Mouse (Mus musculus) left cerebral cortex, adult 11 months (tissue): ENCODE data around the gene Tns2.

Experiments
- DNase-seq: peaks from one replicate; pipeline ENCODE4 v3.0.0; 2022; ENCODE audit warnings: low spot score

Tns2 gene

DNA sequence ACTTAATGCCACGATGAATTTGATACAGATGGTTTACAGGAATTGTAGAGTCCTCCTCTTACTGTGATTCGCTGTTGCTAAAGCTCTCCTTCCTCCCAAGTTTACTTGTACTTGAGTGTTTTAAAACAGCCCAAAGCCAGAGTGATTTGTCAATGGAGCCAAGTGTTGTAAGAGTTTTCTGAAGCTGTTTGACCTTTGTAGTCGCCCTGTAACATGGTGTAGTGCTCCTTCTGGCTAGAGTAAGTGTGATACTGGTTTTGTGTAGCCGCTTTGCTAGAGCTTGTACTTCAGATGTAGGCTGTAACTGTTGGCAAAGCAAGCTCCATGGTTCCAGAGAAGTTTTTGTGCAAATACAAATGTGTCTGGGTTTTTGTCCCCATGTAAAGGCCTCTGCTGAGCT, 8.0 kb upstream of the Tns2 start:
- no peak for DNase-seq

DNA sequence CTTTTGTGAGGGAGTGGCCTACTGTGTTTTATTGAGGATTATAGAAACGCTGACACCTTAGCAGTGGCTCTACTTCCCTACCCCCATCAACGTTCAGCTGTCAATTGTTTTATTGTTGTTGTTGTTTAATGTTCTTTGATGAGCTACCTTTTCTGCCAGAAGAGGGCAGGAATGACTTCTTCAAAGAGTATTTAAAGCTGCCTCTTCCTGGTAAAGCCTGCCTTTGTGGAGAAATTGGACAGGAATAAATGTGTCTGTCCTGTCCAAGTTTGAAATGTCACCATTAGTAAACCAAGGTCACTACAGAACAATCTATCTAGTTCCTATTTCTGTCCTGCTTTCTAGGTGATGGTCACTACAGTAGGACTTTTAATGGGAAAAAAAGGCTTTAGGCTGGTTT, 6.1 kb upstream of the Tns2 start:
- DNase-seq: no peak

DNA sequence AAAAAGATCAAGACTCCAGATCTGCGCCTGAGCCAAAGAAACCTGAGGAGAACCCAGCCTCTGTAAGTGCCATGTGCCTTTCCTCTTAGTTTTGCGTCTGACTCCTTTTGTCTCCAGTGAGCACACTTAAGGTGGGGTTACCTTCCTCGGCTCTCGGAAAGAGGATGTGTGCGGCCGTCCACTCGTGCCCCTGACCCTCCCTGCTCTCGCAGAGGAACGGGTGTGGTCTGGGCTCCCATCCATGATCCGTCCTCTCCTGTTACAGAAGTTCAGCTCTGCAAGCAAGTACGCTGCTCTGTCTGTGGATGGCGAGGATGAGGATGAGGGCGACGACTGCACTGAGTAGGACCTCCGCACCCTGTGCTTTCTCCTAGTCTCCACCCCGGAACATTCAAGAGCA, 5.2 kb upstream of the Tns2 start:
- DNase-seq: no peak

DNA sequence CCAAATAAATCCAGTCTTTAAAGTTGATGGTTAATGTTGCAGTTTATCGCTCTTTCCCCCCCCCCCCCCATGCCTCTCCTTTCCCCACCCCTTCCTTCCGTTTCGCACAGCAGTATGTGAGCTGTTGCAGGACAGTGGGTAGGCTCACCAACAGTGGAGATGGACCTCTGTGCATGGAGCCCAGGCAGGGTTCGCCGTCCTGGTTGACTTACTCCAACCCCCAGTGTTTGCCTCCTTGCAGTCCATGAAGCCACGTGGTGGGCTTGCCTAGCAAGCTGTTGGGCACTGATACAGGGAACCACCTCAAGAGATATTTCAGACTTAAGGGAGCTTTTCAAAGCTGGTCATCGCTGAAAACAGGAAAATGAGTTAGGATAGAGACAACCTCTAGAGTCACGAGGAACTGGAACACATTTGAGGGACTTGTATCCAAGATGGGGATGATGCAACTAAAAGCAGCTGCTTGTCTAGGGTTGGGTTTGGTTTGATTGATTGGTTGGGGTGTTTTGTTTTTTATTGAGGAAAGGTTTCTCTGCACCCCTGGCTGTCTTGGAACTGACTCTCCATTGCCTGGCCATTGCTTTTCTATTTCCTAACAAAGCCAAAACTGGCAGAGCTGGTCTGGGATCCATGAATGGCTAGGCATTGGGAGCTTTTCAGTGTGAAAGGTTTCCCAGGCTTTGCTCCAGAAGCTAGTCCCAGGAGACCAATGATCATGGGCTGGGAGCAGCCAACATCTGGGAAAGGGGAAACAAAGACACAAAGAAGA, 2.9 kb upstream of the Tns2 start:
- no peak for DNase-seq

DNA sequence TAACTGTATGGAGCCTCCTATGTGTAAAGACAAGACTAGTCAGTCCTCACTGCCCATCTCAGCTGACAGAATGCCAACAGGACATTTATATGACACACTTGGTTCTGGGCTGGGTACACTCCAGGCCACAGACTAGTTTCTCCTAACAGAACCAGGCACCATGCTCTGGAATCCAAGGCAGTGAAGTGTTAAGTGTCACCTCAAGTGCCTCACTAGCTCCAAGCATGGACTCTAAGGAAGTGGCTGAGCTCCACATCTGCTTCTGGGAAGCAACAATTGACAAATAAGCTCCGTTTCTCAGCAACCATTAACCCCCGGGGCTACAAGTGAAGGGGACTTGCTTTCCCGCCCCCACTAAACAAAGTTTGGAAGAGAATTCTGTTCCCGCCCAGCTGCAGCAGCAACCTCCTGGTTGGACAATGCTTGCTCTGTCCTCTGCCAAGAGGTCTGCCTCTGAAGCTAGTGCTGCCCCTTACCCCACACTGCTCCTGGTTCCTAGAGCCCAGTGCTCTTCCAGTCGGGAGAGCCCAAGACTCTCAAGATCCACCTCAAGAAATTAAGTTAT, 2.1 kb upstream of the Tns2 start:
- DNase-seq: no peak

DNA sequence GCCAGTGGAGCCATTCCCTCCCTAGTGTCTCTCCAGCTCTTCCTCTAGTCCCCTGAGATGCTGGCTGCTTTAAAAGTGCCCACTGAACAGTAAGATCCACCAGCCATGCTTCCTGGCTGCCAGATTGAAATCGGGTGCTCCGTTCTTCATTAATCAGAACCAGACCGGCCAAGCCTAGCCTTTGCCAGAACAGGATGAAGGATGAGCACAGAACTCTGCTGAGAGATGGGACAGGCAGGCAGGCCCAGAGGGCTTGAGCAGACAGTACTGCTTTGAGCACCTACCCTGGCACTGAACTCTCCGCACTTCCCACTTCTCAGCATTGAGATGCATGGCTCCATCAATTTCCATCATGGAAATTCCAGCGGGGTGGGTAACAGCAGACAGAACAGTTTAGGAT, 953 bp upstream of the Tns2 start:
- DNase-seq: no peak

DNA sequence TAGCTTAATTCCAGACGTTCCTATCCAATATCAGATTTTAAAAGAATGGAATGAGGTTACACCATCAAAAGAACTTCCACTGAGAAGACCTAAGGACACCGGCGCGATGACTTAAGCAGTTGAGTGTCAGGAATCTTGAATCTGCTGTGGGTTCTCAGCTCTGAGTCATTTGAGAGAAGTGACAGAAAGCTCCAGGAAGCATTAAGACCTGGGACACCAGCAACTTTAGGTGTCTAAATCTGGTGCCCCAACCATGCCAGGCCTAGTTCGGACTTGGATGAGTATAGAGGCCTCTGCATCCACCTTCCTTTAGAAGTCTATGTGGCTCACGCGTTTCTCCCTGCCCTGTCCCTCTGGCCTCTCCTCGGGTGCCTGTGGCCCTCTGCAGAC, 447 bp upstream of the Tns2 start:
- DNase-seq: no peak

DNA sequence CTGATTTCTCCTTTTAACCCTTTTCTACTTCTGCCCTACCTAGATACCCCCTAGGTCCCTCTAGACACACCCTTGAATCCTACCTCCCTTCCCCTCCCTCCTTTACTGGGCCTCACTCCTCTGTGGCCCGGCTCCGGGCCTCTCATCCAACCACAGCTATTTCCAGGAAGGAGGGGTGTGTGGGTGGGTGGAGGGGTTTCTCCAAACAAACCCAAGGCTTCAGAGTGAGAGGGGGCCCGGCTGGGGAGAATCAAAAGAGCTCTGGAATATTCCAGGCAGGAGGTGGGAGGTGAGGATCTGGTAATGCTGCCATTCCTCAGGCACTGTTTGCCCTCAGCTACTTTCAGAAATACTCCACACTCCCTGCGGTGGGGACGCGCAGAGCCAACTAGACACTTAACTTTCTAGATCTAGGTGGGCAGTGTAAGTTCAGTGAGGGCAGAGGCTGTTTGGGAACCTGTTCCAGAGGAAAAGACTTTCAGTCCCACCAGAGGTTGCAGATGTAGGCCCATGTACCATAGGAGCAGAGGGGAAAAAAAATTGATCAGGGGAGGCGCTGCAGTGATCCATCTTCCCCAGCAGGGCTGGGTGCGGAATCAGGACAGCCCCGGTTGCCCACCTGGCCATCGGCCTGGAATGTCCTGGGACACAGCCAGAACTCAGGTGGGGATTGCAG, 921 bp downstream of the Tns2 start:
- DNase-seq: no peak

DNA sequence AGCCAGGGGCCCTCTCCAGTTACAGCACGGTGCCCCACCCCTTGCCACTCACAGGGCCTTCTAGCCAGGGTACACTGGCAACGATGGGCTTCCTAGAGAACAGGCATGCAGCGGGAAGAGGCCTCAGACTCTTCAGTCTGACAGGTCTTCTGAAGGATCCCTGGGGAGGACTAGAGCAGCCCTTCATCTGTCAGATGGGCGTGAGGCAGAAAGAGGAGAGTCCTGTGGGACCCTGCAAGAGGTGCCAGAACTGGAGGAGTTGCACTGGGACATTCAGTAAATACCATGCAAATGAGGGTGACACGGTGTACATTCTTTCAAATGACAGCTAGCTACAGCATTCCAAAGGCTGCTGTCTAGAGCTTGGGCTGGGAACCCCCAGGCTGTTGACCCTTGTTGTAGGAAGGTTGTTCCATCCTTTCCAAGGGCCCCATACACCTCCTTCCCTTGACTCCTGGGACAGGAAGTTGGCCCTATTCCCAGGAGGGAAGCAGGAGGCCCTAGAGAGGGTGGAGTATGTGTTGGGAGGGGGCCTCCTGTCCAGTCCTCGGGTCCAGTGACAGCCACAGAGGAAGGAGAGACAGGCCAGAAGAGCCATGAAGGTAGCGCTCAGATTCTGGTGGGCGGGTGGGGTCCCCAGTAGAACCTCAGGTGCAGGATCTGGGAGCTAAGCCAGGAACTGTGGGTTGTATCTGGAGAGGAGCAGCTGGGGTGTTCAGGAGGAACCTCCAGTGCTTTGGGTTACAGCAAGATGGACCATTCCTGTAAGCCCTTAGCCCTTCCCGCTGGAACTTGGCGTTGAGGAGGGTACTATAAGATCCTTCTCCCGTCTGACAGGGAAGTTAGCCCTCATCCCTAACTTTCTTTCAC, 1.7 kb downstream of the Tns2 start:
- no peak for DNase-seq

DNA sequence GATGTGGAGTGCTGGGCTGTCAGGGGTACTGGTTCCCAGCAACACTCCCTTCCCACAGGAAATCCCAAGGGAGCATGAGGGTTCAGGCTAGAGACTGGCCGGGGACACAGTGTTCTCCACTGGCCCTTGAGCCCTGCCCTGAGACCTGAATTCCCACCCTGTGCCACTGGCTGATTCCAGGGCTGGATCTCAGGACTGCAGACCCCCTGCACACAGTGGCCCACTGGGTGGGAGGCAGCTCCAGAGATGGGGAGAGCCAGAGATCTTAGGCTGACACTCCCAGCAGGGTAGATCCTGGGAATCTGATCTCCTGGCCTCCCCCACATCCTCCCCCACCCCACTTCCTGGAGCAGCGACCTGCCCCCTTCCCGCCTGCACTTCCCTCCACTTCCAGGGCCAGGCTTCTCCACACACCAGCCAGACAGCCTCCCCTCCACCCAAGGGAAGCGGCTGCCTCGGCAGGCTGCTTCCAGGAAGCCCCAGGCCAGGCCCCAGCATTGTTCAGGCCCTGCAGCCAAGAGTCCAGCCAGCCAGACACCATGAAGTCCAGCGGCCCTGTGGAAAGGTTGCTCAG, 2.4 kb downstream of the Tns2 start:
- DNase-seq: no peak

DNA sequence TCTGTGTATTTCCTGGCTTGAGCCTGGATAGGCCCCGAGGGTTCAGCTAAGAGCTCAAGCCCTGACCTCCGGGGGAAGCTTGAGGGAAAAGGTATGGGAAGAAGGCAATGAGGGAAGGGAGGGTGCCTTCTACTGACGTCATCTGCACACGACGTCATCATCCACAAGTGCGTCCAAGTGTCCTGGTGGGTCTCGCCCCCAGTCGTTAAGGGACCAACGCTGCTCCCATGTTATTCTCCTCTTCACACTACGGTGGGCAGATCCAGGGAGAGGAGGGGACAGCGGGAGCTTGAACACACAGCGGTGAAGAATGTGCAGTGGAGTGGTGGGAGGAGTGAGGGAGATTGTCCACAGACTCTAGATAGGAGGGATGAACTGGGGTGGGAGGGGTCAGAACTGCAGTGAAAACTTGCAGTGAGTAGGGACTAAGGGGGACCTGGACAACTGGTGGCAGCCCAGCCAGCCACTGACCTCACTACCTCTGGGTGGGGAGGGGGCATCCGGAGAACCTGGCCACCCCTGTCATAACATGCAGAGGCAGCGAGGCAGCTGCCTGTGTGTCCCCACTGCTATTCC, 3.2 kb downstream of the Tns2 start:
- DNase-seq: no peak

DNA sequence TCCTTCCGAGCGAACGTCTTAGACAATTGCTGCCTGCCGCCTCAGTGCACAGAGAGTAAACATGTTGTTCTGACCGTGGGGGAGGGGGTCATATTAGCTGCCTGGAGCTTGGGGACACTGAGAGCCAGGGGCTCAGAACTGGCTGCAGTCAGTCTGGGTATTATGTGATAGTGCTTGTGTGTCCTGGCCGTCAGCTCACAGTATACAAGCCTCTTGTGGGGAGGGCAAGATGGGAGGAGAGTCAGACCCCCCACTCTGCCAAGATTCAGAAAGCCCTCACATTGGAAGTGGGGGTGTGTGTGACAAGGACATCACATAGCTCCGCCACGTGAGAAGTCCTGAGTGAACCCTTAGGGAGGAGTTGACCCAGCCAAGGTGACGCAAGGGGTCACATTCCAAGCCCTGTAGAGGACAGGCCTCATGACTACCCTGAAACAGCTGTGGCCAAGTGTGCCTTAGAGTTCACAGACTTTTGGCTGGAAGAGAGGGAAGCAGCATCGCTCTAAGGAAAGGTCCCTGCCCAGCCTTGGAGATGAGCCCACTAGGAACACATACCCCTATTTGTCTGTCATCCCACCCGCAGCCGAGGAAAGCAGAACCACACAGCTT, 3.8 kb downstream of the Tns2 start:
- no peak for DNase-seq

DNA sequence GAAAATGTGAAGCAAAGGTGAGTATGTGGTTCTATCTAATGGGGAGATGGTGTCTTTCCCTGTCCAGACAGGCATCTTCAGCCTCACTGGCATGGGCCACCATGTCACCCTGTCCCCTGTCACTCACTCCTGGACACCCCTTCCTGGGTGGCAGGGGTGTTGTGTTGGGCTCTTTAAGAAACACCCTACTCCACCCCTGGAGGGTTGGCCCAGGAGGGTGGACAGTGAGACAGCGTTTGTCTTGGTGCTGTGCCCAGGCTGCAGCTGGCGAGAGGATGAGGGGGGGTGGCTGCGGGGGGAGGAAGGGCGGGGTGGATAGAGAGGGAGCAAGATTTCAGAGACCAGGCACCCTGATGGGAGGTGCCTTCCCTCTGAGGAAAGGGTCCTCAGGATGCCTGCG, 5.1 kb downstream of the Tns2 start:
- no peak for DNase-seq

DNA sequence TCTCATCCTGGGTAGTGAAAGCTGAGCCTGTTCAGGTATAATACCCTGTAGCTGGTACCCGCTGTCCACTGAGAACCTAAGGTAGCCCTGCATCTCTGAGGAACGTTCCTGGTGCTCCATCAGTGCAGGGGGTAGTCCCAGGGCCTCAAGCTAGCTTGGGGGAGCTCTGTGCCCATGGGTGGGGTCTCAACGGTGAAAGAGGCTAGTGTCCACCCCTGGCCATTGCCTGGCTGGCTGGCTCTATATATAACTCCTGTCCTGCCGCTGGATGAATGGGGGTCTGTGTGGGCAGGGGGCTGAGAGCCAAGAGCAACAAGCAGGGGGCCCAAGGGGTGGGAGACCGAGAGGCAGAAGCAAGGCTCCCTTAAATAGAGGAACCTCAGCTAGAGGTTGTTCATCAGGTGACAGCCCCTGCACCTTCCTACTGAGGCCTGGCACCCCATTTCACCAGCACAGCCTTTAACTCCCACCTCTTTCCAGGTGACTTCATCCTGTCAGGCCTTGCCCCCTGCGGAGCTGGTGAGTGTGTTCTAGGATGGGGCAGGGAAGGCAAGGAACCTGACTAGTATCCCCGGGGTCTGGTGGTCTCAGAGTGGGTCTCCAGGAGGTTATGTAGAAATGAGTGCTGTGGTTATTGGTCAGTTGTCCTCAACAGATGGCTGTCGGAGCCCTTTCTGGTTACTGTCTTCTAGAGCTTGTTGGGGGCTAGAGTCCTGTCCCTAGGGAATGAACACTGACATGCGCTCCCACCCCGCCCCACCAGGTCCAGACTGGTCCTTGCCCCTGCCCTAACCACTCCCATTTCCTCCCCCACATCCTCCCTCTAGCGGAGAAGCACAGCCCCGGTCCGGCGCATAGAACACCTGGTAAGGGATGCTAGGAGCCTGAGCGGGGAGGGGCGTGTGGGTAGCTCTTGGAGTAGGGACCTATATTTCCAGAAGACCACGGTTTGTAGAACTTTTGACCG, 5.8 kb downstream of the Tns2 start:
- DNase-seq: no peak

DNA sequence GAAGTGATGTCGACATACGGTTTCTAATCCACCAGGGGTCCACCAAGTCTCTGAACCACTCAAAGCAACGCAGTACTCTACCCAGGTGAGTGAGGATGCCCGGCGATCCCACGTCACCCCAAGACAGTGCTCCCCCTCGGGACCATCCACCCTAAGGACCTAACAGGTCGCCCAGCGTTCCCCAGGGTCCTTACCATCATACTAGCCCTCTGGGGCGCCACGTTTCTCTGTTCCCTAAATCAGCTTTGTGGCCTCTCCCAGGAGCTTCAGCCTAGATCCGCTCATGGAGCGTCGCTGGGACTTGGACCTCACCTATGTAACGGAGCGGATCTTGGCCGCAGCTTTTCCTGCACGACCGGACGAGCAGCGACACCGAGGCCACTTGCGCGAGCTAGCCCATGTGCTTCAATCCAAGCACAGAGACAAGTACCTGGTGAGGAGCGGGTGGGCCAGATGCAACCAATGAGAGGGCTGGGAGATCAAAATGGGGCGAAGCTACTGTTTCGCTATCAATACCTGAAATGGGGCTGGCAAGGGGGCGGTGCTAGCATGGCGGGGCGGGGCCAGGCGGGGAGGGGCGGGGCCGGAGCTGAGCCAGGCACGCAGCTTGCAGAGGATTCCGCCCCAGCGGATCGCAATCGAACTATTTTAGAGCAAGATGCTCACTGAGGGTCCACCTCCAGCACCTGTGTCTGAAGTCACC, 6.7 kb downstream of the Tns2 start:
- DNase-seq: no peak

DNA sequence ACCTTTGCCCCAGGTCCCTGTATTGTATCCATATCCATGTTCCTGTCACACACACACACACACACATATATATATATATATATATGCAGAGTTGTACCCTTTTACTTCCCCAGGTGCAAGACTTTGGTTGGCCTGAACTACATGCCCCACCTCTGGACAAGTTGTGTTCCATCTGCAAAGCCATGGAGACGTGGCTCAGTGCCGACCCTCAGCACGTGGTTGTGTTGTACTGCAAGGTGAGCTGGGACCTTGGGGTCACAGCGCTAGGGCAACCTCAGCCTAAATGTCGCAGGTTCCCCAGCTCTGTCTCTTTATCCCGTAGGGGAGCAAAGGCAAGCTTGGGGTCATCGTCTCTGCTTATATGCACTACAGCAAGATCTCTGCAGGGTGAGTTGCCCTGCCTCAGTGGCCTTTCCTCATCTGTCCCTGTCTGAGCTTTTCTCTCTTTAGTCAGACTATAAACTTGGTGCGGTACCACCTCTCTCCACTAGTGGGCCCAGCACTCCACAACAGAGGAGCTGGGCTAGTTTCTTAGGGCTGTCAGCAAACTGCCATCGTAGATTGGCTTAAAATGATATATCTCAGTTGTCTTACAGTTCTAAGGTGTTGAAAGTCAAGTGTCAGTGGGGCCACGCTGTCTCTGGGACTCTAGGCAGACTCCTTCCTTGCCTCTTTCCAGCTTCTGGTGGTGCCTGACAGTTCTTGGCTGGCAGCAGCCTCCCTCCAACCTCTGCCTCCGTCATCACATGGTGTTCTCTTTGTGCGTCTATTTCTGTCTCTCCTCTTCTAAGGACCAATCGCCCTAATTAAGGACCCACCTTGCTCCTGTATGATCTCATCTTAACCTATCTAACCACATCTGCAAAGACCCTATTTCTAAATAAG, 7.7 kb downstream of the Tns2 start:
- DNase-seq: no peak

DNA sequence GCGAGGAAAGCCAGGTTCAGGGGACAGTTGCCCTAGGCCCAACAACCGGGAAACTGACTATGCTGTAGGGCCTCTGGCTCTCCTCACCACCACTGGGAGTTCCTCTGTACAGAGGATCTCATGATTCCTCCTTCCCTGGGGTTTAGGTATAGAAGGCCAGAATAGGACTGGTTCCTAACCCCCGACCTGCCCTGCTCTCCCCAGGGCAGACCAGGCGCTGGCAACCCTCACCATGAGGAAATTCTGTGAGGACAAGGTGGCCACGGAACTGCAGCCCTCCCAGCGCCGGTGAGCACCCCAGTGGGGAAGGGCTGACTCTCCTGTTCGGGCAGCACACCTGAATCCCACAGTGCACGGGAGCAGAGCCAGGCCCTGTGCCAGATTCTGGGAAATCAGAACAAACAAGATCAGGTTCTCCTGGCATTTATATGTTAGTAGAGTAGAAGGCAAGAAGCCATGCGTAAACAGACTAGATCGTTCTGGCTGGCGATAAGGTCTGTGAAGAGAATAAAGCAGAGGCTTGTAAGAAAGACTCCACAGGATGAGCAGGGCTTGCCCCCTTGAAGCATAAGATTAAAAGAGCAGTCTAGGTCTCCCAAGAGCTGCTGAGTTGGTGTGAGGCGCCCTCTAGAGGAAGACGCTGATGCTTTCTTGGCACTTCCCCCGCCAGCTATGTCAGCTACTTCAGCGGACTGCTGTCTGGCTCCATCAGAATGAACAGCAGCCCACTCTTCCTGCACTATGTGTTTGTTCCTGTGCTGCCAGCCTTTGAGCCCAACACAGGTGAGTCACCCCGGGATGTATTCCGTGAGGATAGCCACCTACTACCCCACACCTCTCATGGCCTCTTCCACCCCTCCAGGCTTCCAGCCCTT, 8.7 kb downstream of the Tns2 start:
- peak; percentile 74 for DNase-seq

DNA sequence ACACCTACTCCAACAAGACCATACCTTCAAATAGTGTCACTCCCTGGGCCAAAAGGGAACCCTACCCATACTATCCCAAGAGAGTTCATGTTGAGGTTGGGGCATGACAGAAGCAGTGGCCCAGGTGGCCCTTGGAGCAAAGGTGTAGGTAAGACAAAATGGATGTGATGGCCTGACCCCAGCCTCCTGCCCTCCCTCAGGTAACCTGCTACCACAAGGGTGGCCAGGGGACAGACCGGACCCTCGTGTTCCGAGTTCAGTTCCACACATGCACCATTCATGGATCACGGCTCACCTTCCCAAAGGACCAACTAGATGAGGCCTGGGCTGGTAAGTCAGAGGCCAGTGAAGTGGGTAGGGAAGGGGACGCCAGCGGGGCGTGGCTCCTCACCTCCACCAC, 10.1 kb downstream of the Tns2 start:
- no peak for DNase-seq
